Mouse (Mus musculus) activated CD4-positive, CD25-positive, alpha-beta regulatory T cell (primary cell): ENCODE measurements around the gene Duxbl2. TPM values are rescaled to one million over a fixed set of nuclear protein-coding genes. Genes with fewer than 3 reads are reported as not detected.

Experiments
- polyA plus RNA-seq, 2 experiments: library from polyadenylated mRNA; unstranded; fragments of 100-300 nt; shearing (Covaris generic); gene quantifications; one replicate each; pipeline ENCODE4 v1.2.1; 2017

Duxbl2 gene
- not detected for polyA plus RNA-seq

DNA sequence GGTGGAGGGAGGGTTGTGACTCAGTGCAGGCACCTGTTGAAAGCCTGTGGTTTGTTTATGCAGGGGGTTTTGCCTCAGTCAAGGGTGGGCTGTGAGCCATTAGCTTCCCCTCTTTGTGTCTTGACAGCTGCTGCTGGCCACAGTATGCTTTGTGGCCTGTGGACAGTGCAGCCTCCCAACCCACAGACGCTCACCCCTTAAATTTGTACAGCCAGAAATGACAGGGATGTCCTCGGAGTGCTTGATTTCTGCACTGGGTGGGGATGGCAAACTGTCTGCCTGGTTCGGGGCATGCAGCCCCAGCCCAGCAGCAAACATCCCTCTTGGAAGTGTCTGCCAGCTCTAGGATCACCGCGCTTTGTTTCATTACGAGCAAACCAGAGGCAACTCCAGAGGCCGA, at the start of gene Duxbl2:
TSS of gene Duxbl2 (plus strand) at position 200 of the 400 bp plus-strand sequence.

GRCm38 (mm10) chr14:26081216-26081615, 36.9 kb upstream of the Duxbl2 start, which contains the start of gene Cphx2:
Cphx2 (plus strand) TSS chr14:26081516.

DNA sequence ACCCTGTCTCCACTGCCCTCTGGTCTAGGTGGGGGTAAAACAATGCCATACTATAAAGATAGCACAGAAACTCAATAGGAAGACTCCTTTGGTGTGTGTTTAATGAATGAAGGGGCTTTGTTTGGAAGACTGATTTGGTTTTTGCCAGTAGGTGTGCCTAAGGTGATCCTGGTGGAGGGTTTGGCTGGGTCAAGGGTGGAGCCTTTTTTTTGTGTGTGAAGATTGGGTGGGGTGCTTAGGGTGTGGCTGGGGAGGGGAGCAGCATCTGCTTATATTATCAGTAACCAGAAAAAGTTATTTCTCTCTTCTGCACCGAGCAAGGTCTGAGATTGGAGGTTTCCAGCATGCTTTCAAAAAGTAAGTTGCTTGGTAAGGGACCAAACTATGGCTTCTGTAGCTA, 36.2 kb upstream of the Duxbl2 start, which contains the start of gene Cphx3:
TSS of gene Cphx3 (plus strand) at position 301 of the 400 bp plus-strand sequence.

Other genes with a start within 250 kb of the Duxbl2 start
- not detected for gene Plac9a, start 215.2 kb upstream of the Duxbl2 start, polyA plus RNA-seq
- gene Tmem254a, start 190.7 kb upstream of the Duxbl2 start, polyA plus RNA-seq: 1 to 10 TPM; 3.4 to 9.3 TPM
- gene Cphx1, start 180.0 kb upstream of the Duxbl2 start, polyA plus RNA-seq: under 1 TPM in 1 of 2 experiments, not detected in 1; 0.32 TPM
- gene Duxbl1, start 139.8 kb upstream of the Duxbl2 start, polyA plus RNA-seq: under 1 TPM in 1 of 2 experiments, not detected in 1; 0.22 TPM
- not detected for gene Gm9780, start 75.6 kb upstream of the Duxbl2 start, polyA plus RNA-seq
- gene Tmem254c, start 51.0 kb upstream of the Duxbl2 start, polyA plus RNA-seq: 100 to 1,000 TPM in 1 of 2 experiments, 10 to 100 TPM in 1; 75.8 to 118 TPM
- gene Cphx2, start 36.8 kb upstream of the Duxbl2 start, polyA plus RNA-seq: not detected
- not detected for gene Cphx3, start 36.1 kb upstream of the Duxbl2 start, polyA plus RNA-seq
- not detected for gene Plac9b, start 64.1 kb downstream of the Duxbl2 start, polyA plus RNA-seq
- gene Tmem254b, start 88.7 kb downstream of the Duxbl2 start, polyA plus RNA-seq: 10 to 100 TPM; 15.6 to 43.7 TPM
- not detected for gene Duxbl3, start 139.6 kb downstream of the Duxbl2 start, polyA plus RNA-seq